Mouse (Mus musculus): ENCODE measurements around the gene Tmigd1.

The Tmigd1 gene

GRCm38 (mm10) chr11:76901579-76902361 lies at the start of gene Tmigd1:
Gene Tmigd1, plus strand, starts transcription at chr11:76902159.
- no peak for DNase-seq (ENCODE audit: low spot score in 2 of 2)

GRCm38 (mm10) chr11:76854475-76855341 lies 47.3 kb upstream of the Tmigd1 start:
- no peak for DNase-seq (ENCODE audit: low spot score in 2 of 2)

- DNase-seq (ENCODE audit: low spot score in 2 of 2): no peak
Measured at GRCm38 (mm10) chr11:76856601-76857000, 45.4 kb upstream of the Tmigd1 start.

GRCm38 (mm10) chr11:76857111-76857510 lies 44.8 kb upstream of the Tmigd1 start:
- no peak for DNase-seq (ENCODE audit: low spot score in 2 of 2)

- peak in 1 of 2 experiments; percentile 5 for DNase-seq (ENCODE audit: low spot score in 2 of 2)
Measured at GRCm38 (mm10) chr11:76858781-76859180, 43.2 kb upstream of the Tmigd1 start.

GRCm38 (mm10) chr11:76859261-76859660 lies 42.7 kb upstream of the Tmigd1 start:
- no peak for DNase-seq (ENCODE audit: low spot score in 2 of 2)

GRCm38 (mm10) chr11:76861185-76861584 lies 40.8 kb upstream of the Tmigd1 start:
- DNase-seq (ENCODE audit: low spot score in 2 of 2): no peak

GRCm38 (mm10) chr11:76872556-76873234 lies 29.3 kb upstream of the Tmigd1 start:
- DNase-seq (ENCODE audit: low spot score in 2 of 2): no peak

GRCm38 (mm10) chr11:76873865-76874264 lies 28.1 kb upstream of the Tmigd1 start:
- DNase-seq (ENCODE audit: low spot score in 2 of 2): no peak

GRCm38 (mm10) chr11:76874766-76875165 lies 27.2 kb upstream of the Tmigd1 start:
- DNase-seq (ENCODE audit: low spot score in 2 of 2): no peak

GRCm38 (mm10) chr11:76879816-76880215 lies 22.1 kb upstream of the Tmigd1 start:
- DNase-seq (ENCODE audit: low spot score in 2 of 2): no peak

GRCm38 (mm10) chr11:76884451-76884850 lies 17.5 kb upstream of the Tmigd1 start:
- no peak for DNase-seq (ENCODE audit: low spot score in 2 of 2)

- peak in 1 of 2 experiments; percentile 33 for DNase-seq (ENCODE audit: low spot score in 2 of 2)
Measured at GRCm38 (mm10) chr11:76889339-76890164, 12.4 kb upstream of the Tmigd1 start.

- DNase-seq (ENCODE audit: low spot score in 2 of 2): no peak
Measured at GRCm38 (mm10) chr11:76891171-76891570, 10.8 kb upstream of the Tmigd1 start.

- no peak for DNase-seq (ENCODE audit: low spot score in 2 of 2)
Measured at GRCm38 (mm10) chr11:76891738-76892349, 10.1 kb upstream of the Tmigd1 start.

GRCm38 (mm10) chr11:76892972-76893371 lies 9.0 kb upstream of the Tmigd1 start:
- DNase-seq (ENCODE audit: low spot score in 2 of 2): no peak

- DNase-seq (ENCODE audit: low spot score in 2 of 2): no peak
Measured at GRCm38 (mm10) chr11:76893570-76893969, 8.4 kb upstream of the Tmigd1 start.

GRCm38 (mm10) chr11:76894240-76894639 lies 7.7 kb upstream of the Tmigd1 start:
- peak in 1 of 2 experiments; percentile 30 for DNase-seq (ENCODE audit: low spot score in 2 of 2)

- DNase-seq (ENCODE audit: low spot score in 2 of 2): no peak
Measured at GRCm38 (mm10) chr11:76896360-76896759, 5.6 kb upstream of the Tmigd1 start.

- DNase-seq (ENCODE audit: low spot score in 2 of 2): no peak
Measured at GRCm38 (mm10) chr11:76897126-76897525, 4.8 kb upstream of the Tmigd1 start.

- peak in 1 of 2 experiments; percentile 45 for DNase-seq (ENCODE audit: low spot score in 2 of 2)
Measured at GRCm38 (mm10) chr11:76897871-76898270, 4.1 kb upstream of the Tmigd1 start.
